Mouse (Mus musculus): ENCODE results near the gene Atf7ip2. TPM values are rescaled to one million over a fixed set of nuclear protein-coding genes. Genes with fewer than 3 reads are reported as not detected.

Gene Atf7ip2
- total RNA-seq, 2 experiments from 2014 or later = not detected

GRCm38 (mm10) chr16:10286513-10287268 lies 94.2 kb downstream of the Atf7ip2 start:
- no peak for DNase-seq
- intact Hi-C loops (cut with DNase I) = no loop called here

GRCm38 (mm10) chr16:10288115-10288514 lies 95.6 kb downstream of the Atf7ip2 start:
- intact Hi-C loops (cut with DNase I) = no loop called here
- DNase-seq = no peak

GRCm38 (mm10) chr16:10297696-10298644 lies 105.5 kb downstream of the Atf7ip2 start:
- intact Hi-C loops (cut with DNase I) = no loop called here
- DNase-seq = peak in 1 of 2 experiments; percentile 41

- DNase-seq = no peak
- intact Hi-C loops (cut with DNase I) = no loop called here
These were observed 107.1 kb downstream of the Atf7ip2 start for GRCm38 (mm10) chr16:10299637-10300036.

- intact Hi-C loops (cut with DNase I) = no loop called here
- DNase-seq = no peak
These were observed 108.0 kb downstream of the Atf7ip2 start for GRCm38 (mm10) chr16:10300231-10301186.

Small RNA genes within 50 kb of the gene (microRNA-seq; reads per million reads assigned to microRNA genes)
- gene Gm22932 (ENCODE audit: borderline number of aligned reads in 2 of 2) = 0 reads per million in 2 experiments

Other genes with a start within 250 kb of the Atf7ip2 start
- gene Grin2a, start 197.2 kb upstream of the Atf7ip2 start, total RNA-seq (2021) = under 1 TPM; 0.08 to 0.33 TPM
- not detected for gene Rpl39l, start 22.5 kb upstream of the Atf7ip2 start, total RNA-seq (2021)
- gene Emp2, start 121.3 kb downstream of the Atf7ip2 start, total RNA-seq (2021) = 10 to 100 TPM; 42.0 to 49.2 TPM
- not detected for gene Tekt5, start 202.8 kb downstream of the Atf7ip2 start, total RNA-seq (2021)
- 1 to 10 TPM; 8.9 to 9.0 TPM for gene Nubp1, start 219.2 kb downstream of the Atf7ip2 start, total RNA-seq (2021)